Mouse (Mus musculus) embryo, embryonic 11 days (tissue): ENCODE results near the gene Spc25.

Source experiments
- DNase-seq: peaks from one replicate; pipeline ENCODE4 v3.0.0-alpha.2; 2015

The Spc25 gene

GRCm38 (mm10) chr2:69205791-69206351 lies at the start of gene Spc25:
Gene Spc25 (minus strand): TSS chr2:69206194.
- DNase-seq: peak; percentile 95

GRCm38 (mm10) chr2:69248221-69248755 lies 42.3 kb upstream of the Spc25 start:
- no peak for DNase-seq

GRCm38 (mm10) chr2:69247081-69247480 lies 41.1 kb upstream of the Spc25 start:
- no peak for DNase-seq

- DNase-seq: peak; percentile 6
These were observed 38.9 kb upstream of the Spc25 start for GRCm38 (mm10) chr2:69244924-69245323.

DNA sequence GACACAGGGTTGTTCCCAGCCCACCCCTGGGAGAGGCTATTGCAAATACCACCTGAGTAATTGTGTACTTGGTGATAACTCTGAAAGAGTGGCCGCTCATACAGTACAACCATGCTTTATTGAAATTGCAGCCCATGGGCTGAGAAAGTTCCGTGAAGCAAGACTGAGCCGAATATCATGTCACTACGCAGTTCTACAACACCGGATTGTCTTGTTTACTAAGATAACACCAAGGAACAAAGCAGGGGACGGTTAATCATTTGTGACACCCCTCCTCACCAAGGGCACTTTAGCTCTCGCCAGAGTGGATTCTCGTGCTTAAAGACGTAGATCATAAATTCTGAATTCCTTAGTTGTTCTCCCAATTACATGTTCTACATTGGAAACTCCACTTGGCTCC lies 33.3 kb upstream of the Spc25 start:
- no peak for DNase-seq

GRCm38 (mm10) chr2:69234976-69235678 lies 29.1 kb upstream of the Spc25 start:
- no peak for DNase-seq

GRCm38 (mm10) chr2:69232101-69232500 lies 26.1 kb upstream of the Spc25 start:
- no peak for DNase-seq

DNA sequence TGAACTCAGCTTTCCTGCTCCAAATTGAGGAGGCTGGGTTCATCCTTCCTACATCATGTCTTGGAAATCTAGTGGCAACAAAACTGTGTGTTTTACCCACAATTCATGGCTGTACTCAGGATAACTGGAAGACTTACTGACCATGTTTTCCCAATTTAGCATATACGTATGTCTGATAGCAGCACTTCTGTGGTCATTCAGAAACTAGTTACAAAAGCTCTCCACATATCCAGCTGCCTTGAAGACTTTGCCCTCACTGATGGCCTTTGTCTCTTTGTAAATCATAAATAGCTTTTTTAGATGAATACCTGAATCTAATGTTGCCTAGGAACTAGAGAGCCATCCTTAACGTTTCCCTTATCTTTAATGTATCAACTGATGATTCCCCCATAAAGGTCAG lies 24.1 kb upstream of the Spc25 start:
- DNase-seq: no peak

DNA sequence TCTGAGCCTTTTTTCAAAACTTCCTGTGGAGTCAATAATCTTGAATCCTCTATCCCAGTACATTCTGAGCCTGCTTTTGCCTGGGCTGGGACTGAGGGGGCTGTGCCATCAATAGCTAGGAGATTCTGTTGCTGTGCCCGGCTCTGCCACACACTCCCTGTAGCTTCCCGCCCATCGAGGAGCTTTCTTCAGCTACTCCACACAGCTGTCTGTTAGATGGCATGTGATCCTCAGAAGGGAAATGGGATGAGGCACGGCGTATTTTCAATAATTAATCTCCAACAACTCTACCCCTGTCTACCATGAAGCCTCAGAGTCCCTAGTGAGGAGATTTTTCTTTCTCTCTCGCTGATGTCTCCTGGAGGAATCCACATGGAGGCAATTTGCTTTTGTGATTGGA lies 22.6 kb upstream of the Spc25 start:
- no peak for DNase-seq

- DNase-seq: no peak
These were observed 20.9 kb upstream of the Spc25 start for GRCm38 (mm10) chr2:69226876-69227275.

DNA sequence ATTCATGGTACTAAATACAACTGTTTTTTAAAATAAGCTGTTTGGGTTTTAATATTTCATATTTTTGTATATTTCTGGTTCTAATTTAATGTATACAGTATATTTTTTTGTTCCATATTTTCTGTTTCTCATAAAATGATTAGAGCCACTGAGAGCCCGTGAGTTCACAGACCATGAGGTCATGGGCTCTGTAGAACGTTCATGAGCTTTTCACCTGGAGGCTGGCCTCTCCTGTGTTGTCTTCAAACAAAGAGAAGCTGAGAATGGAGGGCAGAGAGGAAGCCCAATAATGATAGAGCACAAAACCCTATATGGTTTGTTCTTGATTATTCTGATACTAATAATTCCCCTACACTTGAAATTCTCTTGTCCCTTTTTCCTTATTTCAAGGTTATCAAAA lies 18.7 kb upstream of the Spc25 start:
- DNase-seq: no peak

DNA sequence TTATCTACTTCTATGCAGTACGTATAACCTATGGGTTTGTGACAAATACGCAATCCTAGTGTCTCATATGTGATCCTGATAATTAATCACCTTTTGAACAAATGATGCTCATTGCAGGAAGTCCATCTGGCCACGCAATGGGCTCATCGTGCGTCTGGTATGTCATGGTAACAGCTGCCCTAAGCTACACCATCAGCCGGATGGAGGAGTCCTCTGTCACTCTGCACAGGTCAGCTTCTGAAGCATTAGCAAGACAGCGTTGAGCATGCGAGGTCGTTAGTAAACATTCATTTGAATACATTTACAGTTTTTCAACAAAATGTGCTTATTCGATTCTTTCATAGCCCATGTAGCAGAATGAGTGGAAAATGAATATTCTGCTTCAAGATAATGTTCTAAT lies 16.8 kb upstream of the Spc25 start:
- no peak for DNase-seq

DNA sequence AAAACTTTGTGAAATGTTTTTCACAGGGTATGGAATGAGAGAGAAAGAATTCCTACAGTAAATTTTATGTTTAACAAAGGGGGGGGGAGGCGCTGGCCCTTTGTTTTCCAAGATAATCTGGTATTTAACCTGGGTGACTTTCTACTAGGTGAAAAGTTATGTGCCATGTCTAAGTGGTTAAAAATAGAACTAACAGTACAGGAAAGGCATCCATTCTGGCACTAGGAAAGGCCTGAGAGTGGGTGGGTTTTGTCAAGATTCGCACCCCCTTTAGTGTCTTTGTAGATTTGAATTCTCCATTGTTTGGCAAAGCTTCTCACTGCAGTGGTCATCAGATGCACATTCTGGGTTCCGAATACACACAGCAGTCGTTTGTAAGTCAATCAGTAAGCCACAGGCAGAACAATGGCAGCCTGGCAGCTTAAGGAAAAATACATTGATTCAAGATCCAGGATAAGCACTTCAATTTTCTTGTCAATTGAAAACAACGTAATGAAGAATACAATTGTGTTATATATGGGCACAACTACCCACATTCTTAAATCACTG lies 15.9 kb upstream of the Spc25 start:
- DNase-seq: no peak

- no peak for DNase-seq
These were observed 9.2 kb upstream of the Spc25 start for GRCm38 (mm10) chr2:69215242-69215641.

DNA sequence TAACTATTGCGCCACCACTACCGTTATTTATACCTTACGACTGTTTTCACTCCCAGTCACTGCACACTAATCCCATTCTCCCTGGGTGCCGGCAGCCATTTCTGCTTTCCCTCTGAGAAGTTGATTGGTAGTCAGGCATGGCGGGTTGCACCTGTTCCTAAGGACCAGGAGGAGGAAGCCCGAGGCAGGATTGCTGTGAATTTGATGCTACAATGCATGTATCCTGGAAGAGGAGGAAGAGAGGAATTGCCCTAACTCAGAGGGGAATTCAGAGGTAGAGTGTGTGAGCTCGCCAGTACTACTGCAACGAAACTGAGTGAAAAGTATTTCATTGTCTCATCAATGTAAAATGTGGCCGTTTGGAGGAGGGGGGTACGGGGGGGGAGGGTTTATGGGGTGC lies 6.7 kb upstream of the Spc25 start:
- no peak for DNase-seq

DNA sequence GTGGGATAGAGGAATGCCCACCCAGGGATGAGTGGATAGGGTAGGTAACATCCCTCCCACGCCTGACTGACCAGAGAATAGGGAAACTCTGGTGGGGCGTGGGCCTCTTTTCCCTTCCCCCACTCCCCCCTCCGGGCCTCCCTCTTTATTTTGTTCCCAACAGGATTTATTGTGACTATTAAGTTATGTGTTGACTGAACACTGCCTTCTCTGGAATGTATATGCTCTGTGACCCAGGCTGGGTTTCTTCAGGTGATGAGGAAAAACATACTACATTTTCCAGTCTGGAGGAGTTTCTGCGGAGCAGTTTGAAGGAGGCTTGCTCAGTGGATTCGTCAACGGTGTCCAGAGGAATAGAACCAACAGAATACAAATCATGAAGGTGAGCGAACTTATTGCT lies 4.8 kb upstream of the Spc25 start, which contains the start of gene G6pc2:
G6pc2 (plus strand) TSS at position 301 of the 400 bp plus-strand sequence.
- no peak for DNase-seq

- DNase-seq: no peak
These were observed 3.7 kb upstream of the Spc25 start for GRCm38 (mm10) chr2:69209684-69210083.

GRCm38 (mm10) chr2:69206523-69206922 lies 529 bp upstream of the Spc25 start:
- peak; percentile 12 for DNase-seq

GRCm38 (mm10) chr2:69205185-69205584 lies 809 bp downstream of the Spc25 start:
- peak; percentile 7 for DNase-seq

- DNase-seq: no peak
These were observed 12.4 kb downstream of the Spc25 start for GRCm38 (mm10) chr2:69193555-69193954.

- no peak for DNase-seq
These were observed 14.9 kb downstream of the Spc25 start for GRCm38 (mm10) chr2:69191059-69191458.

- no peak for DNase-seq
These were observed 16.8 kb downstream of the Spc25 start for GRCm38 (mm10) chr2:69189222-69189621.

DNA sequence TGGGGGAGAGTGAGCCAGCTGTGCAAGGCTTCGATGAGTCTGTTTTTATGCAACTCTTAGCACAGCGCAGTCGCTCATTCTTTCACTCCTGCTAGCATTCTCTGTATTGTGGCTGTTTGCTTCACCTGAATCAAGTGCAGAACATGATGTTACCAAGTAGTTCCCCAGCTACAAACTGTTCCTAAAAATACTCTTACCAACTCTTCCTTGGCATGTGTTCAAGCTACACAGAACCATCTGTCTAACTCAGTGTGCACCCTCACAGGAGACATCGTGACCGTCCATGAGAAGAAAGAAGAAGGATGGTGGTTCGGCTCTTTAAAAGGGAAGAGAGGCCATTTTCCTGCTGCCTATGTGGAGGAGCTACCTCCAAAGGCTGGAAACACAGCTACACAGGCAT lies 17.3 kb downstream of the Spc25 start:
- no peak for DNase-seq

GRCm38 (mm10) chr2:69187990-69188389 lies 18.0 kb downstream of the Spc25 start:
- no peak for DNase-seq
